Mouse (Mus musculus) spleen, postnatal 10 days (tissue): ENCODE data around the gene Snai1.

ENCODE experiments used
- DNase-seq, 2 experiments: peaks; one replicate each; pipeline ENCODE4 v3.0.0; 2021 to 2022; ENCODE audit warnings: low spot score in 2 of 2

Snai1 gene

DNA sequence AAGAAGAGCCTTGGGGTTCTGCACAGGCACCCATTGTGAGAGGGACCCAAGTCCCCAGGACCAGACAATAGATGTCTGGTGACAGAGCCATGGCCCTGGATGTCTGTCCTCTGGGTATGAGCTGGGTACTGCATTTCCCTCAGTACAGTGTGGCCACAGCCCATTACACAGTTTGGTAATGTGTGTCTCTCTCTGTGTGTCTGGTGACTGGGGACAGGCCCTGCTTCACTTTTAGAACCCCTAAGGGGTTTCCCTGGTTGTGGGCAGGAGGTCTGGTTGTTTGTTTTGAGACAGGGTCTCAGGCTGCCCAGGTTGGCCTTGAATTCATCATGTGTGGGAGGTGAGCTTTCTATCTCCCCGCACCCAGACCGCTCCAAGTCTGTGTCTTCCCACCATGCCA is 47.3 kb downstream of the Snai1 start:
- DNase-seq = no peak

DNA sequence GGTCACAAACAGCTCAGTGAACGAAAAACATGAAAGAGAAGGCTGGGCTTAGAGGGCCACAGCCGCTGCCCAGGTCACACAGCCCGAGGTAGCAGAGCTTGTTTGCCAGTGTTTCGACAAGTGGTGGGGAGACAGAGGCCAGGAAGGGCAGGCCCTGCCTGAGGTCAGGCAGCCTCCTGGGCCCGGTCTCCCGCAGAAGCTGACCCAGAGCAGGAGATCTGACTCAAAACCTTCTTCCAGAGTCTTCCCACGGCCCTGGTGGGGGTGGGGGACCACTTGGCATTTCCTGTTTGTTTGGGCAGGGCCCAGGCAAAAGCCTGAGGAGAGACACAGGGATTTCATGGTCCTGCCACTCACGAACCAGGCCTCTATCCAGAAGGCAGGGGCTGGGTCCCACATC is 48.0 kb downstream of the Snai1 start:
- no peak for DNase-seq

DNA sequence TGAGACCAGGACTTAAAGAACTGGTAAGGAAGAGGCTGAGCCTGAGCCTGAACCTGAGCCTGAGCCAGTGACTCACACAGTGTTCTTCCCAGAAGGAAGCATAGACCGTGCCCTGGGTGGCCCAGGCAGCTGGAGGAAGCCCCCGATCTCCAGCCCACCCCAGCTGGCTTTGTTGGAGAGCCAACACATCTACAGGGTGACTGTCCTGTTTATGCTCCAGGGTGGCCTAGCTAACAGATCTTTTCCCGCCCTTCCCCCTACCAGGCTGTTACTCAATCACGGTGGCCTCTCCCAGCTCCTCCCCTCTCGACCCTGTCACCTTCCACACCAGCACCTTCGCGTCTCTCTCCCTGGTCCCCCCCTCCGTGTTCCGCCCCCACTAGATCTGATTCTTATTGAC is 49.0 kb downstream of the Snai1 start:
- no peak for DNase-seq

DNA sequence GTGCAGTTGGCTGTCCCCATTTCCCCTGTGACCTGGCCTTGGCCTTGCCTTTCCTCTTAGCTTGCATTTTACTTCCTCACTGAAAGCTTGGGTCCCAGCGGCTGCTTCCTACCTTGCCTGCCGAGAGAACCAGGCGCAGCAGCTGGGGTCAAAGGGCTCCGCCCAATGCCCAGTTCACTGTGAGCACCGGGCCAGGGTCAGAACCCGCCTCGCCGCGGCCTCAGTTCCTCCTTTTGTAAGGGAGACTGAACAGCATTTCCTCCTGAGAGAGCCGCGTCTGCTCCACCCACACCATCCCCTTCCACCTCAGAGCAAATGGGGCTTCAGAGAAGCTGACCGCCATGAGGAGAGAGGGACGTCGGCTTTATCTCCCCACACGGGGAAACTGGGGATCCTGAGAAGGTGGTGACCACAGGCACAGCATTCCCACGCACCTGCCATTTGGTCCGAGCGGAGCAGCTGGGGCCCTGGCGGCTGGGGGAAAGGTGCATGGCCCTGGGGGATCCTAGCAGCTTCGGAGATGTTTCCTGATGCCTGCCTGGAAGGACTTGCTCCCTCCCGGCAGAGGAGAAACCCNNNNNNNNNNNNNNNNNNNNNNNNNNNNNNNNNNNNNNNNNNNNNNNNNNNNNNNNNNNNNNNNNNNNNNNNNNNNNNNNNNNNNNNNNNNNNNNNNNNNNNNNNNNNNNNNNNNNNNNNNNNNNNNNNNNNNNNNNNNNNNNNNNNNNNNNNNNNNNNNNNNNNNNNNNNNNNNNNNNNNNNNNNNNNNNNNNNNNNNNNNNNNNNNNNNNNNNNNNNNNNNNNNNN is 51.0 kb downstream of the Snai1 start:
- DNase-seq = peak; percentile 65 to 71
